Mouse (Mus musculus) erythroblast, adult 5-6 weeks (primary cell): Measurements from ENCODE around the gene Castor1. TPM values are rescaled to one million over a fixed set of nuclear protein-coding genes. Genes with fewer than 3 reads are reported as not detected.
"Not testable (repeated sequence)": the region's sequence is repeated elsewhere in the genome, so short reads cannot be mapped to it uniquely, and the experiment has no call there.

Experiments used
- ATAC-seq: replicated peaks from 2 replicates; pipeline ENCODE4 v1.8.0; 2016; ENCODE audit warnings: moderate number of reproducible peaks, mild to moderate bottlenecking, moderate TSS enrichment, inconsistent platforms; ENCODE audit not compliant: poor library complexity, low FRiP score, severe bottlenecking
- total RNA-seq, 2 experiments: library from RNA; stranded (forward) in 1 of 2; stranded (reverse) in 1 of 2; fragments of 150-400 nt in 1 of 2; fragments of 200-764, 138-1000 nt in 1 of 2; gene quantifications; 2 replicates each; pipeline versions ENCODE4 v1.2.3 to v1.2.4; 2015 to 2017; ENCODE audit warnings: low replicate concordance in 2 of 2

The Castor1 gene
- not detected in 2 replicates for total RNA-seq (2015; ENCODE audit: low replicate concordance)
- total RNA-seq (2017; ENCODE audit: low replicate concordance), result not detected in 2 replicates

DNA sequence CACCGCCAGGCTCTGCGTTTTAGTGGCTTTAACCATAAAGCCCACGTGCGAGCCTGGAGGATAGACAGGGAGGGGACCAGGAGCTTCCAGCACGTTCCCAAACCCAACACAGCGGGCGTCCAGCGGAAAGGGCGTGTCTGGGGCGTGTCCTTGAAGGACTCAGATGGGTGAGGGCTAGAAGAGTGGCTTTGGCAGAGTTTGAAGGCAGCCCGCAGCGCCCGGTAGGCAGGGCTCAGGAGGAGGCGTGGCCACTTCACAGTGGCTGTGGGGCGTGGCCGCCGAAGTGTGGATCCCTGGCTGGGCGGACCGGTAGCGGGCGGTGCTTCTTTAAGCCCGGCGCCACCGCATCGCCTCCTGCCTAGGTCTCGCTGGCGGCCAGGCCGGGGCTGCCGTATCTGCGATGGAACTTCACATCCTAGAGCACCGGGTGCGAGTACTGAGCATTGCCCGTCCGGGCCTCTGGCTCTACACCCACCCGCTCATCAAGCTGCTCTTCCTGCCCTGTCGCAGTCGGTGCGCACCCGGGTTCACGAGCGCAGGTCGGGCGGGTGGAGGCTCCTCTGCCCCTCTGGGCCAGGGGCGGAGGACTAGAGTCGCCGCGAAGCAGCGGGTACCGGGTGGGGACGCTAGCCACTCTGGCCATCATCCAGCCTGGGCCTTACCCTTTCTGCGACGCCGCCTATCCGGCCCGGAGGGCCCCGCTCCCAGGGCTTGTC lies at the start of gene Castor1:
Gene Castor1 (plus strand): TSS at position 312 of the 716 bp plus-strand sequence.
- peak; percentile 91 for ATAC-seq

DNA sequence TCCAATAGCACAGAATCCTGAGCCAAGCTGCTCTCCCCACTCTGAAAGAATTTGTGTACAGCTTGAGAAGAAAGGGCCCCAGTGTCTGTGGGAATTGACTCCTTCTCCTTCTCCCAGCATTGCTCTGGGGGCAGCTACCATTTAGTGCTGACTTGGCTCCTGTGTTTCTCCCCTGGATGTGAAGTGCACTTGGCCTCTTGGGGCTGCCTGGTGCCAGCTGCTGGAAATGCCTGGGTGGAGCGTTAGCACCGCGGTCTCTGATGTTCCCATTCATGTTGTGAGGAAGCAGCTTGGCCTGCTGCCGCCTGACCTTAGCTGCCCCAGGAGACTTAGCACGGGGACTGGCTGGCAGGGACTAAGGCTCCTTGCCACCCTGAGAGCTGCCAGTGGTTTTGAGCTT lies 43.4 kb upstream of the Castor1 start:
- no peak for ATAC-seq

DNA sequence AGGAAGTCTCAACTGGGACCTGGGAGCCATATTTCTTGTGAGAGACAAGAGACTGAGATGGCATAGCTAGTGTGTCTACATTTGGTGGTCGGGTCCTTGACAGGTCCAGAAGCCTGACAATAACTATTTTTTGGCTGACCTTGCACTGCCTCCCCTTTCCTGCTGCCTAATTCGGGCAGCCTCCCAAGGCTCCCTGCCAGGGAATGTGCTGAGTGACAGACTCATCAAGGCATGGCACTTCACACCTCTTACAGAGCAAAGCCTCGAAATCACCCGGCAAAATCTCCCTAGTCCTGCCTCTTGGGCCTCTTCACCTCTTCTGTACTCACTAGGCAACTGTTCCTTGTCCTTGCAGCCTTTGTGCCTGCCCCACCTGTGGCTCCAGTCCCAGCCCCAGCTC lies 40.3 kb upstream of the Castor1 start:
- no peak for ATAC-seq

DNA sequence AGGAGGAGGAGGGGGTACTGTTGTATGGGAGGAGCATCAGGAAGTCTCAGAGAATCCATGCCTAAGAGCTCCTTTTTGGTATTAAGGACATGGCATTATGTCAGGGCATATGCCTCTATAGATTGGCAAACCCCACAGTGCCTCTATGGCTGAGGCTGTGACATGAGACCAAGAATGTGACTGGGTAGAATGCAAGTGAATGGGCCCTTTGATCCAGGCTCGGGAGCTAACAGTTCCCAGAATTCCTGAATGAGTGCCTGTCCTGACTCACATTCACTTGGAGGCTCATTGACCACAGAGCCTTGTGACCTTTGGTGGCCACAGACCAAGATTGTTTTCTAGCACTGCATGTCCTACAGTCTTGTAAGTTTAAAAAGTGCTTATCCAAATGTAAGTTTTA lies 36.0 kb upstream of the Castor1 start:
- ATAC-seq, result no peak

DNA sequence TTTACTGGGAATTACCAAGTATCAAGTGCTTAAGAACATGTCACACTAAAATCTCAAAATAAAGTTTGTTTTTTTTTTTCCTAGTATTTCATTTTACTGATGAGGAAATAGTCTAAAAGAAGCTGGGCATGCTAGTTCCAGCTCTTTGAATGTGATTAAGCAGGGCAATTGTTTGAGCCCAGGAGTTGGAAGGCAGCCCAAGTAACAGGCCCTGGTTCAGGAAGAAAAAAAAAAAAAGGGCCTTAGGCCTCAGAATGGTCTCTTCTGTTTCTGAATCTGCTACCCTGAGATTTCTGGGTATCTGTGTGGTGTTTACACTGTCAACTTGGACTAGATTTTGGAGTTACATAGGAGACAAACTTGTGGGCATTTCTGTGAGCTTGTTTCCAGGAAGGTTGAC lies 34.5 kb upstream of the Castor1 start:
- no peak for ATAC-seq

DNA sequence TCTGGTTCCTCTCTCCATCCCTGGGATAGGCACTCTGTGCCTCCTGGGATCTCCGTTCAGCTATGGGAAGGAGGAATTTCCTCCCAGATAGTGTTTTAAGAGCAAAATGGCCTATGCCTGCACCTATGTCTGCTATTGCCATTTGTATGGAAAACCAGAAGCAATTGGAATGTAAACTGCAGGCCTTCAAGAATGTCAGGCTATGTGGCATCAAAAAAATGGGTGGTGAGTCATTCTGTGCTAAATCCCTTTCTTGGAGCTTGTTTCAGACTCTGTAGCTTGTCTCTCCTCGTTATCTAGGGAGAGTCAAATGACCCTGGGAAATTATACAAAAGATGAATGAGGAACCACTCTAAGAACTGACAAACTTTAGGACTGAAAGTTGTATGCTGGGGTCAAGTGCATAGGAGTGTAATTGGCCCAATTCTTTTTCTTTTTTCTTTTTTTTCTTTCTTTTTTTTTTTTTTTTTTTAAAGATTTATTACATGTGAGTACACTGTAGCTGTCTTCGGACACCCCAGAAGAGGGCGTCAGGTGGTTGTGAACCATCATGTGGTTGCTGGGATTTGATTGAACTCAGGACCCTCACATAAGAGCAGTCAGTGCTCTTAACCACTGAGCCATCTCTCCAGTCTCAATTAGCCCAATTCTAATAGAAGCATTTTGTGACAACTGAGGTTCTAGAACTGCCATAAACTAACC lies 33.6 kb upstream of the Castor1 start:
- ATAC-seq, result no peak

DNA sequence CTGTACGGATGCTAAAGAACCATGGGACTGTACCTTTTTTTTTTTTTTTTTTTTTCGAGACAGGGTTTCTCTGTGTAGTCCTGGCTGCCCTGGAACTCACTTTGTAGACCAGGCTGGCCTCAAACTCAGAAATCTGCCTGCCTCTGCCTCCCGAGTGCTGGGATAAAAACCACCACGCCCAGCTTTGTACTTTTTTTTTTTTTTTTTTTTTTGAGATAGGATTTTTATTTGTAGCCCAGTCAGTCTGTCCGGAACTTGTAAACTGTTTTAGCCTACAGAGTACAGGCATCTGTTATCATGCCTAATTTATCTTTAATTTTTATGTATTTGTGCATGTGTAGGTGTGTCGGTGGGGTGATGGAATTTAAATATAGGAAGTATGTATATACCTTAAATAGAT lies 32.5 kb upstream of the Castor1 start:
- not testable (repeated sequence) for ATAC-seq

DNA sequence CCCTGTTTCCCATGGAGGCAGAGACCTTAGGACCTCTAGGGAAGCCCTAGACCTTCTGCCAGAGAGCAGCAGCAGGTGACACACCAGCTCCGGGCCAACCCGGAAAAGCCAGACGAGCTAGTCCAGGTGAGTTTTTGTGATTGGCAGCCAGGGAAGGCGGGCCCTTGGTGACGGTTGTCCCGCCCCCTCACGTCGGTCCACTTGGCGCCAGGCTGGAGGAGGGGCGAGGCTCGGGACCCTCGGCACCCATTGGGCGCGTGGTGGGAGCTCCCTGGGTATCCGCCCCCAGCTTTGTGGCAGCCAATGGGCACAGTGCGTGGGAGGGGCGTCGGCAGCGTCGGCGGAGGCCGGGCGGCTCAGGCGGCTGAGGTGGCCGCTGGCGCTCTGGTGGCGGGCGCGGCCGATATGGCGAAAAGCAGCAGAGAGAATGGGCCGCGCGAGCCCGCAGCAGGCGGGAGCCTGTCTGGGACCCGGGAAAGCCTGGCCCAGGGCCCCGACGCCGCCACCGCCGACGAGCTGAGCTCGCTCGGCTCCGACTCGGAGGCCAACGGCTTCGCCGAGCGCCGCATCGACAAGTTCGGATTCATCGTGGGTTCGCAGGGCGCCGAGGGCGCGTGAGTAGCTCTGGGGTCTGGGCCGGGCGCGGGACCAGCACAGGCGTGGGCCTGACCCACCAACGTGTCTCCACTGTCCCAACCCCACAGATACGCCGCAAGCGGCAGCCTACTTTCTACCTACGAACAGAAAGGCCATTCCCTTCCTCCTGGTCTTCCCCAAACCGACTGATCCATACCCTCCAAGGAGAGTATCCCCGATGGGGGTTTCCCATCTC lies 31.3 kb upstream of the Castor1 start, which contains the start of gene Tbc1d10a:
Gene Tbc1d10a (plus strand): TSS at position 304 of the 832 bp plus-strand sequence.
- ATAC-seq, result peak; percentile 99

DNA sequence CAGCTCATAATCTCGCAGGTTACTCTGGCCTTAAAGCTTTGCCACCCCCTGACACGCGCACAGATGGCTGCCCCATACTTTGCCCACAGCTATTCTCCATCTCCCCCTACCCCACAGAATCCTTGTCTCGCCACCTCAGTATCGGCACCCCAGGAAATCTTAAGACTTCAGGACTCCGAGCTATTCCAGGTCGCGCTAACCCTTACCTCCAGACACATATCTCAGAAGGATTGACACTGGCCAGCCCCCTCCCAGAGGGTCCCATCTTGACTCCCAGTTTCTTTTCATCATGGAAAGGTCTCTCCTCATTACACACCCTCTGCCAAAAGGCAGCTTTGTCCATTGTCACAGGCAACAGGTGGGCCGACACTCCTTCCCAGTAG lies 30.7 kb upstream of the Castor1 start:
- ATAC-seq, result no peak

DNA sequence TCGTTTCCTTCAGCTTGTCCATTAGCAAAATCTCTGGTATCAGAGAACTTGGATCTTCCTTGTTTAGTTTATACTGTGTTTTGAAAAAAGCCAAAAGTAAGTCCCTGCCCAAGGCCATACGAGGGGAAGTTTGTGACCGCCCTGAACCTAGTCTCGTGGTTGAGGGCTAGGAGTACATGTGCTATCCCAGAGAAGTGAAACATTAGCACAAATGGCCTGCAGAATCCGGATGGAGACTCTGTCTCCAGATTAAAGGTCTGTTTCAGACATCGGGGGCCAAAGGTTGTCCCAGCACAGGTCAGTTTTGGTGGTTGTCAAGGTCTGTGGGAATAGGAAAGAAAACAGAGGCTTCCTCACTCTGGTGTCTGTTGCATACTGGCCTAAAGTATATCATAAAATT lies 28.8 kb upstream of the Castor1 start:
- ATAC-seq, result no peak

DNA sequence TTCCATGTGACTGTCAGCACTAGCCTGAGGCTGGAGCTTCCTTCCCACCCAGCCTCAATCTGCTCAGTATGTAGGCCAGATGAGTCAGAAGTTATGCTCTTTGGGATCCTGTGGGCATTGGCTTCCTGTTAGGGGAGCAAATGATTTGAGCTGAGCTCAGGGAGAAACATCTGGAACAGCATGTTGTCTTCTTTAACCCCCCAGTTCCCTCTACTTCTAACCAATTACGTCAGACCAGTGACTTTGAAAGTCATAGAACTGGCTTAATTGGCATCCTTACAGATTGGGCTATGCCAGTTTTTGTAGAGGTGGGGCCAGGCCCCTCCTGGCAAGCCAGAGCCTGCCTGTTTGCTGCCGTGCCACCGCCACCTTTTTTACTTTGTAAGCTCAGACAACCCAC lies 27.3 kb upstream of the Castor1 start:
- no peak for ATAC-seq

DNA sequence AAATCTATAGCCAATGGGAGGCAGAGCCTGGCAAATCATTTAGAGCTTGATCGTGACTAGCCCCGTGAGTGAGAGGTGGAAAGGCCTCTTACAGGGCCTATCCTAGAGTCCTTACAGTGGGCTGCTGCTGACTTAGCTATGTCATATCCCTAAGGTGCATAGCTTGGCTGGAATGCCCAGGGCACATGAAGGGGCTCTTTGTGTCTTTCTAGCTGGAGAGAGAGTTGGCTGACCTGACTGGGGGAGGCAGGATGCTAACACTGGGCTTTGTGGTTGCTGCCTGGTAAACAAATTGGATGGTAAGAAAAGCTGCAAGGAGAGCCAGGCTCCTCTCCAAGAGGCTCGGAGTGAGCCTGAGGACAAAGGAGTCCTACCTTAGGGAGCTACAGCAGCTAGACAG lies 25.3 kb upstream of the Castor1 start:
- ATAC-seq, result no peak

DNA sequence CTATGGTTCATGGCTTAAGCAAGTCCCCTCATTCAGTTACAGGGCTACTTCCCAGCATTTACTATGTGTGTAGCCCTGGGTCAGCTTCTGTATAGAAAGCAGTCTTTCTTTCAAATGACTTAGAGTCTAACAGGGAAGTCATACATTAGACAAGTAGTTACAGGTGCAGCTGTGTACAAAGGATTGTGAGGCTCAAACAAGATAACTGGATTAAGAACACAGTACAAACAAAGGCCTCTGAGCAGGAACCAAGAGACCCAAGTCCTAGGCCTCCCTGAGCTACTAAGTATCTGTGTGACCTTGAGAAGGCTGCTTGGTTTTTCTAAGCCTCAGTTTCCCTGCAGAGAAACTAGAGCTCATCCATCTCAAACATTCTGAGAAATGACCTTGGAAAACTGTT lies 24.6 kb upstream of the Castor1 start:
- ATAC-seq, result no peak

DNA sequence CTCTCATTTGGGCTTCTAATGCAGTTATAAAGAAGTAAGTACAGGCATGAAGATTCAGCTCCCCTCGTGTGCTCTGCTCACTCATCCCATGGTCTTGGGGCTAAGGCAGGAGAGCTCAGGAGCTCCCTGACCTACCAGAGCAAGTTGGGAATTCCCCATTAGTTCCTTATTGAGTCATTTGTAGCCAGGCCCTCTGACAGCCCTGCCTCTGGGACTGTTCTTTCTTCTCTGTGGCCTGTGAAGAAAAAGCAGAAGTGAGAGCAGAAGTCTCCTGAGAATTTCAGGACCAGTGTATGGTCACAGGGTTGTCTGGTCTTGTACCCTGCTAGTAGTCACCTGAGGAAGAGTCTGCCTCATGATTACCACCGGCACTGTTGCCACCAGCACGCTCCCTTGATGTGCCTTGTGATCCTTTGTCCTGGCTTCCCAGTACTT lies 22.4 kb upstream of the Castor1 start:
- ATAC-seq, result no peak

DNA sequence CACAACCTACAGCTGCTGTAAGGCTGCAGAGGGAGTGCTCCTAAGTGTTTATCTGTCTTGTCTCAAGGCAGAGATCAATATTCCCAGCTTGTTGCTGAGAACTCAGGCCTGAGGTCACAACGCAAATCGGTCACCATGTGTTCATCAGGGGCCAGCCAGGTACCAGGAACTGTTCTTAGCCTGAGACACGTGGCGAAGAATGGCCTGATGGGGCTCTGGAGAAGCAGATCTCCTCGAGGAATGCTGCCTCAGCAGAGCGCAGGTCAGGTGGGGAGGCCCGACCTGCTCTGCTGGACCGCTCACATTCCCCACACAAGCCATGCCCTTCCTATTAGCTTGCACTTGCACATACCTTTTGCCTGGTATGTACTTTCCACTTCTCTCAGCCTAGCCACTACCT lies 21.4 kb upstream of the Castor1 start:
- ATAC-seq, result no peak

DNA sequence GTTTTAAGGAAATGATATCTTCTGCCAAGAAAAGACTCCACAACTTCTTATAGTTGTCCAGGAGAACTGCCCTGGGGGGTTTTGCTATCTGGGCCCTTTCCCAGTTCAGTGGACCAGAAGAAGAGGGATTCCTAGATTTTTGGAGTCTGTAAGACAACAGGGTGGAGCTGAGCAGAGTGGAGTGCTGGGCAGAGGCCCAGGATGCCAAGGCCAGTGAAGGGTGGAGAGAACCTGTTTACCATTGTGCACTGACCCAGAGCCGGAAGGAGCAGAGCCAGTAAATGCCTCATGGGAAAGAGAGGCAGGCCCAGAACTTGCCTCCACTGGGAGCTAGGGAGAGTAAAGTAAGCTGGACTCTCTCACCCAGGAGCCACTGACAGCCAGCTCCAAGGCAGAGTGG lies 20.3 kb upstream of the Castor1 start:
- no peak for ATAC-seq

DNA sequence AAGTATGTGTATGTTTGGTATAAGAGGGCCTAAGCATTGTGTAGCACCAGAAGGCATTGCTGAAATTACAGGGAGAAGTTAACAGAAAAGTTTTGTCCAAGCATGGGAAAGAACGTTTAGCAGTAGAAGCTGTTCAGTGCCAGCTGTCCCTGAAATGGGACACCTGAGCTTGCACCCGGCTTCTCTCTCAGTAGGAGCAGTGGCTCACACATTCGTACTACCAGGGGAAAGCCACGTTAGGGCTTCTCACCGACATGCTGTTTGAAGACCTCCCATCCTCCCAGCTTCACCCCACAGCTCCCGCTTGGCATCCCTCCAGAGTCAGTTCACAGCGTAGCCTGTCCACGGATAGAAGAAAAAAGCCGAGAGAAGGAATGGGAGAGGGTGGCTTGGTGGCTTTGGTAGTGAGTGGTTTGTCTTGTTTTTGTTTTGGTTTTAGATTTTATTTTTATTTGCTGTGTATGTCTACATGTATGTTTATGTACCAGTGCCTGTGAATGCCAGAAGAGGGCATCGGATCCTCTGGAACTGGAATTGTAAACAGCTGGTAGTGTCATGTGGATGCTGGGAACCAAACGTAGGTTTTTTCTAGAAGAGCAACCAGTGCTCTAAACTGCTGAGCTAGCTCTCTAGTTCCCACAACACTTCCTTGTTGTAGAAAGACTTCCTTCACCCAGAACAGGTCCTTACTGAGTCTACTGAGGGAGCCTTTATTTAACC lies 15.9 kb upstream of the Castor1 start:
- ATAC-seq, result no peak

DNA sequence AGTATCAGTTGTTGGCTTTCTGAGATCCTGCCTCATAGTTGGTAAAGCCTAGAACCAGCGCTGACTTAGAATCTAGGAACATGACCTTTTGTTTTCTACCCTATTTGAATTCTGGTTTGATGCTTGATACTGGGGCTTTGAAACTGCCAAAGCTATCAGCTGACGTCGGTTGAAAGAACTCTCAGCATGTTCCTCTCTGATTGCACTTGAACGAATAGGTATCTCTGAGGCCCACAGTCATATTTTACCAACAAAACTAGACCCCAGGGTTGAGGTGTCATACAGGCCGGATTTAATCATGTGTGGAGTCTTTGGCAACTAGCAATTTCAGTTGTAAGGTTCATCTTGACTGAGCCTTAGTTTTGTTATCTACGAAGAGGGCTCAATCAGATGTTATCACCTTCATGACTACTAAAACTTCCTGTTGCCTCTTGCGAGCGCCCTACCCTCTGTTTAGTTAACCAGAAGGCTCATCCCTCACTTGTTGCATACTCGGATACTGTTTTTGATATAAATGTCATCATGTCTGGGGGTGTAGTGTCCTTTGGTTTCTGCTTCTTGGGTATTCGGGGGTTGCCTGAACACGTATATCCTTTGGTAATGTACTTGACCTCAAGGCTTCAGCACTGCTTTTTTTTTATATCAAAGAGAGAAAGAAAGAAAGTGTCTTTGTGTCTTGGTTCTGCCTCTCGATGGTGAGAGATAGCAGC lies 14.9 kb upstream of the Castor1 start:
- no peak for ATAC-seq

DNA sequence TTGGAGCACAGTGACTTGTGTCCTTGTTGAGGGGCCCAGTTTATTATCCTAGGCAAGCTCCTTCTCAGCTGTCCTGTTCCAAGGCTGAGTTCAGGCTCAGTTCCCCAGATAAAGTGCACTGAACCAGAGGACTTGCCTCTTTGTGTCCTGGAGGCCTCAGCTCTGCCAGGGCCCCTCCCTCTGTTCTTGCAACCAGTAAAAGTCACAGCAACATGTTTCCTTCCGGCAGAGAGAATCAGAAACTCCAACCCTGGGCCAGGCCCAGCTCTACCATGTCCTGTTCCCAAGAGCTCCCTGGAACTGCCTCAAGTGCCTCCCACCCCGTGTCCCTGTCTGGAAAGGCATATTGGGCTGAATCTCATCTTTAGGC lies 14.3 kb upstream of the Castor1 start:
- ATAC-seq, result no peak
